Mouse (Mus musculus): Measurements from ENCODE around the gene E130208F15Rik. TPM values are rescaled to one million over a fixed set of nuclear protein-coding genes. Genes with fewer than 3 reads are reported as not detected.

The E130208F15Rik gene
- polyA plus RNA-seq, 1 experiment from 2014 or later: not detected

- Histone ChIP-seq H3K4me2 (no peak overlapping the region), H3K9ac (no peak overlapping the region), H3K4me1 (ENCODE audit: insufficient read depth) (no peaks in the 10 kb centered on the region), H3K27ac (ENCODE audit: low read depth) (no peak overlapping the region), H3K36me3 (ENCODE audit: insufficient read depth) (0 out of 2 replicates have a peak, but pooled peaks cover 5% of the 10 kb centered on the region), H3K9me3 (ENCODE audit: low read depth, low read length) (no peaks in the 10 kb centered on the region), H3K27me3 (ENCODE audit: insufficient read depth, low read length) (peaks cover 3% of the 10 kb centered on the region; the same call in 1 of the 2 replicates), H3K4me3 (ENCODE audit: low read depth, low read length) (no peak overlapping the region)
- ATAC-seq (ENCODE audit: insufficient read depth) (no peak), DNase-seq (peak; percentile 85)
- TF ChIP-seq CTCF (IDR thresholded peaks at IDR 0.05; ENCODE audit: low read depth): peak; percentile 83
- WGBS: 14% methylated on average over 6 of the region's 6 CpGs
Measured at GRCm38 (mm10) chr7:30353279-30353822, 31.8 kb downstream of the E130208F15Rik start.

- H3K36me3 ChIP-seq (ENCODE audit: insufficient read depth): 0 out of 2 replicates have a peak, but pooled peaks cover 5% of the 10 kb centered on the region
- H3K9ac ChIP-seq: no peak overlapping the region
- ATAC-seq (ENCODE audit: insufficient read depth) (no peak), DNase-seq (no peak)
- H3K4me2 ChIP-seq: no peak overlapping the region
- H3K9me3 ChIP-seq (ENCODE audit: low read depth, low read length): no peaks in the 10 kb centered on the region
- no peak overlapping the region for H3K27ac ChIP-seq (ENCODE audit: low read depth)
- no peak overlapping the region for H3K4me3 ChIP-seq (ENCODE audit: low read depth, low read length)
- H3K27me3 ChIP-seq (ENCODE audit: insufficient read depth, low read length): no peaks in the 10 kb centered on the region
- WGBS: 58% methylated on average over 4 of the region's 4 CpGs
- H3K4me1 ChIP-seq (ENCODE audit: insufficient read depth): no peaks in the 10 kb centered on the region
- no peak for TF ChIP-seq CTCF (IDR thresholded peaks at IDR 0.05; ENCODE audit: low read depth)
Measured at GRCm38 (mm10) chr7:30354059-30354458, 32.5 kb downstream of the E130208F15Rik start.

DNA sequence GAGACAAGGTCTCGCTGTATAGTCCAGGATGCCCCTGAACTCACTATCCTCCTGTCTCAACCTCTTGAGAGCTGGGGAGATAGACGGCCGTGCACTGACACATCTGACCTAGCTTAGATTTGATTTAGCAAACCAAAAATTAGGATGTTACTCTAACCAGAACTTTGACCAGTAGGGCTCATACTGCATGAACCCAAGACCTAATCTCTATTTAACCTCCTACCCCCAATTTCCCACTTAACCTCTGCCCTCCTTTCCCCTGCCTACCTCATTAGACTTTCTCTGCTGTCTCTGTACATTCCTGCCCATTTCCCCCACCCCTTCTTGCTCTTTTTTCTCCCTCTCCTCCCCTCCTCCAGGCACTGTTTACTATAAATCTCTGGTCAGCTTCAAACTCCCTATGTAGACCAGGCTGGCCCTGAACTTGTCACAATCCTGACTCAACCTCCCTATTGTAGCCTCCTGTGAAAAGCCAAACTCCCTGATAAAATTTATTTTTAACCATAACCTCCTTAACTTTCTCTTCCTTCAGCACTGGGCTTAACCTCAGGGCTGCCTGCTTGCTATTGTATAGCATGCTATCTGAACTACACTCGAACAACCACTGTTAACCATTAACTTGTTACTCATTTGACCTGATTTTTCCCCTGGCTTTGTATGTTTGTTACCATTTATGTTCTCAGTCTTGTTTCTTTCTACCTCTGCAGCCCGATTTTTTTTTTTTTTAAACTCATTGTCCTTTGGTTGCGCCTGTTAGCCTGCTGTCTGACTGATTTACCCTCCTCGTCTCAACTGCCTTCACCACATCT, 37.0 kb downstream of the E130208F15Rik start:
- no peak overlapping the region for H3K4me3 ChIP-seq (ENCODE audit: low read depth, low read length)
- DNase-seq: no peak
- TF ChIP-seq CTCF (IDR thresholded peaks at IDR 0.05; ENCODE audit: low read depth): no peak
- H3K4me2 ChIP-seq: no peak overlapping the region
- H3K27ac ChIP-seq (ENCODE audit: low read depth): no peak overlapping the region
- H3K27me3 ChIP-seq (ENCODE audit: insufficient read depth, low read length): no peaks in the 10 kb centered on the region
- H3K9me3 ChIP-seq (ENCODE audit: low read depth, low read length): no peaks in the 10 kb centered on the region
- 0 out of 2 replicates have a peak, but pooled peaks cover 5% of the 10 kb centered on the region for H3K36me3 ChIP-seq (ENCODE audit: insufficient read depth)
- no peak for ATAC-seq (ENCODE audit: insufficient read depth)
- H3K9ac ChIP-seq: no peak overlapping the region
- no peaks in the 10 kb centered on the region for H3K4me1 ChIP-seq (ENCODE audit: insufficient read depth)
- 62% methylated on average over 7 of the region's 7 CpGs for WGBS

DNA sequence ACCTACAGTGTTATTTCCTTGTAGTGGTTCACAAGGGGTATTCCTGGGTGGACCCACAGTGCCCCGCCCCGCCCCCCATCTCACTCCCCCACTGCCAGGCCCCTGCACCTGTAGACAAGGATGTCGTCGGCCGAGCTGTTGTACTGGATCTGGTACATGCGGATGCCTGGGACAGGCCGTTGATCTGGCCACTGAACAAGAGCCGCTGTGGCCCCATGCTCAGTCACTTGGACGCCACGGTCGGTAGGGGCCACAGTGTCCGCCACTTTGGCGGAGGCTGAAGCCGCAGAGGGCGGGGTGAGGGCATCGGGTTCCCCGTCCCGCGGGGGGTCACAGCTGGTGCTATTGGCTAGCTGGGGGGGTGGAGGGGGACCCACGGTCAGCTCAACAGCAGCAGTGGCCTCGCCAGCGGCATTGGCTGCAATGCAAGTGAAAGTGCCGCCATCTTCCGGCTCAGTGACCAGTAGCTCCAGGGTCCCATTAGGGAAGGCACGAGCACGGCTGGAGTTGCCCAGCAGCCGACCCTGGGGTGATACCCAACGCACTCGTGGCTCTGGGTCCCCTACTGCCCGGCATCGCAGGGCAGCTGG, 37.8 kb downstream of the E130208F15Rik start:
- 77% methylated on average over 31 of the region's 31 CpGs for WGBS
- DNase-seq: no peak
- no peak overlapping the region for H3K4me2 ChIP-seq
- H3K27me3 ChIP-seq (ENCODE audit: insufficient read depth, low read length): 0 out of 2 replicates have a peak, but pooled peaks cover 3% of the 10 kb centered on the region
- H3K4me3 ChIP-seq (ENCODE audit: low read depth, low read length): no peak overlapping the region
- H3K27ac ChIP-seq (ENCODE audit: low read depth): no peak overlapping the region
- H3K36me3 ChIP-seq (ENCODE audit: insufficient read depth): 0 out of 2 replicates have a peak, but pooled peaks cover 5% of the 10 kb centered on the region
- TF ChIP-seq CTCF (IDR thresholded peaks at IDR 0.05; ENCODE audit: low read depth): no peak
- no peaks in the 10 kb centered on the region for H3K9me3 ChIP-seq (ENCODE audit: low read depth, low read length)
- H3K9ac ChIP-seq: no peak overlapping the region
- no peak for ATAC-seq (ENCODE audit: insufficient read depth)
- no peaks in the 10 kb centered on the region for H3K4me1 ChIP-seq (ENCODE audit: insufficient read depth)

DNA sequence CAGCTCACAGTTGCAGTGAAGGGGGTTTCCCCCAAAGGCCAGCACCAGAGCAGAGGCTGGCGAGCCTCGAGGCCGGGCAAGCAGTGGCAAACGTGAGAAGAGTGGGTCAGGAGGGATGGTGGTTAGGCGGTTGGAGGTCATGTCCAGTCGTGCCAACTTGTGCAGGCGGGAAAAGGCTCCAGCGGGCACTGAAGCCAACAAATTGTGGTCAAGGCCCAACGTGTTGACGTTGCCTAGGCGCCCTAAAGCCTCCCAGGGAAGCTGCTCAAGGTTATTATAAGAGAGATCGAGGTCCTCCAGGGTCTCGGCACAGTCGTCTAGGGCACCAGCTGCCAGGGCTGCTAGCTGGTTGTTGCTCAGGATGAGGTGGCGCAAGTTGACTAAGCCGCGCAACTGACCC, 38.5 kb downstream of the E130208F15Rik start:
- ATAC-seq (ENCODE audit: insufficient read depth): no peak
- Histone ChIP-seq H3K4me2 (no peak overlapping the region), H3K27ac (ENCODE audit: low read depth) (no peak overlapping the region), H3K36me3 (ENCODE audit: insufficient read depth) (0 out of 2 replicates have a peak, but pooled peaks cover 5% of the 10 kb centered on the region), H3K4me1 (ENCODE audit: insufficient read depth) (no peaks in the 10 kb centered on the region), H3K9me3 (ENCODE audit: low read depth, low read length) (no peaks in the 10 kb centered on the region), H3K9ac (no peak overlapping the region), H3K4me3 (ENCODE audit: low read depth, low read length) (no peak overlapping the region), H3K27me3 (ENCODE audit: insufficient read depth, low read length) (0 out of 2 replicates have a peak, but pooled peaks cover 3% of the 10 kb centered on the region)
- no peak for DNase-seq
- no peak for TF ChIP-seq CTCF (IDR thresholded peaks at IDR 0.05; ENCODE audit: low read depth)
- 86% methylated on average over 17 of the region's 17 CpGs for WGBS

- Histone ChIP-seq H3K9ac (peak within 1 kb of the TSS; percentile 81), H3K4me2 (peak within 1 kb of the TSS; percentile 69), H3K9me3 (ENCODE audit: low read depth, low read length) (no peaks in the 10 kb centered on the region), H3K27me3 (ENCODE audit: insufficient read depth, low read length) (0 out of 2 replicates have a peak, but pooled peaks cover 3% of the 10 kb centered on the region), H3K4me1 (ENCODE audit: insufficient read depth) (no peaks in the 10 kb centered on the region), H3K4me3 (ENCODE audit: low read depth, low read length) (peak within 1 kb of the TSS; percentile 76), H3K36me3 (ENCODE audit: insufficient read depth) (no peaks in the 10 kb centered on the region), H3K27ac (ENCODE audit: low read depth) (no peak within 1 kb of the TSS)
- peak; percentile 70 for ATAC-seq (ENCODE audit: insufficient read depth)
- DNase-seq: peak; percentile 92
- under 1% methylated on average over 51 of the region's 55 CpGs for WGBS
- no peak for TF ChIP-seq CTCF (IDR thresholded peaks at IDR 0.05; ENCODE audit: low read depth)
Measured at GRCm38 (mm10) chr7:30362652-30363343, 41.3 kb downstream of the E130208F15Rik start, which contains the start of gene Lrfn3. TSS of gene Lrfn3 (minus strand) at chr7:30362772.
